Comparison of ENCODE assay signal across 8 mouse cellular contexts in genomic region chr19:8251896-8252704, GRCm38 (mm10). TPM values are rescaled to one million over a fixed set of nuclear protein-coding genes. Genes with fewer than 3 reads are reported as not detected.
DNase-seq lines count a peak whose midpoint lies in the region; ATAC-seq and TF ChIP-seq lines count a peak whose summit lies in the region.

No protein-coding gene starts in this region.

- H3K9ac ChIP-seq in forebrain, embryonic 12.5 days, result peak overlapping the region; percentile 44; the same call in 1 of the 2 replicates

- H3K4me3 ChIP-seq in forebrain, embryonic 12.5 days (replicated peaks), result peak overlapping the region; percentile 55

- H3K4me2 ChIP-seq in forebrain, embryonic 12.5 days, result peak overlapping the region; percentile 67

- H3K4me1 ChIP-seq in forebrain, embryonic 12.5 days, result no peaks in the 10 kb centered on the region

- CTCF ChIA-PET in Patski (lab: Charles Lee), result no interaction called here

- peaks cover 10% of the 10 kb centered on the region; the same call in 1 of the 2 replicates for H3K9me3 ChIP-seq in forebrain, embryonic 12.5 days

- DNase-seq in Patski (ENCODE audit: low read depth, low spot score), result peak; percentile 25
- DNase-seq in c-Kit-positive CD71-positive TER-119-positive erythroid progenitor cells, embryonic 14.5 days (ENCODE audit: low spot score), result peak; percentile 68
- peak; percentile 1 to 17 for DNase-seq in layer of hippocampus, postnatal 10 days (ENCODE audit: low spot score in 2 of 2)
- DNase-seq in lung, postnatal 36 days, result peak; percentile 10
- peak; percentile 52 for DNase-seq in retina, embryonic 14.5 days (ENCODE audit: low spot score)
- DNase-seq in yolk sac, embryonic 10.5 days (ENCODE audit: low spot score), result peak; percentile 87

- peak overlapping the region; percentile 38; the same call in 1 of the 2 replicates for H3K27ac ChIP-seq in forebrain, embryonic 12.5 days

- ATAC-seq in Patski, result peak; percentile 47
- ATAC-seq in forebrain, embryonic 12.5 days (ENCODE audit: low FRiP score), result peak; percentile 90
- ATAC-seq in hematopoietic stem cell, adult 5-6 weeks (replicated peaks in 1 of 2; ENCODE audit: insufficient read depth in 1 of 2, low FRiP score in 2 of 2, low TSS enrichment in 1 of 2, low read depth in 1 of 2, poor library complexity in 2 of 2, severe bottlenecking in 2 of 2), result peak; percentile 92 to 97

- POLR2A ChIA-PET in Patski (lab: Charles Lee), result no interaction called here

- H3K27me3 ChIP-seq in Patski, result no peaks in the 10 kb centered on the region
- no peaks in the 10 kb centered on the region for H3K27me3 ChIP-seq in forebrain, embryonic 12.5 days

- H3K36me3 ChIP-seq in forebrain, embryonic 12.5 days (replicated peaks), result no peaks in the 10 kb centered on the region

- in situ Hi-C loops in Patski (cut with MboI; ENCODE audit: low pct_unique_long_range_greater_than_20kb), result loop anchor here (25.0 kb wide), 1 partner anchor 290 kb away; the partner anchor contains the start of gene Slc22a27

- TF ChIP-seq CTCF in Patski (IDR thresholded peaks at IDR 0.05), result no peak

- WGBS in forebrain, embryonic 12.5 days, result 11% methylated on average over 58 of the region's 58 CpGs

RNA-seq across cellular contexts. Expression of gene Slc22a29, which starts 33.4 kb away (rescaled TPM):
- not detected for polyA plus RNA-seq in Patski (2021)
- 0.09 TPM in 1 of 2 replicates, not detected in the other for polyA plus RNA-seq in forebrain, embryonic 12.5 days (2016; fragmentation: Nextera tagmentation; extraction: Ambion mirVana)
- not detected in 2 replicates for total RNA-seq in hematopoietic stem cell, adult 5-6 weeks (2017)
- not detected for total RNA-seq in layer of hippocampus, postnatal 10 days (2021)

Comparison
In these comparisons a context has a peak if more than half of its experiments do, and no peak if none do; other contexts are left out.
1. Peak in every context shown above with its lines: DNase-seq, ATAC-seq, H3K4me3 ChIP-seq and H3K27ac ChIP-seq.
2. DNase-seq: peak in every context shown above with its lines; median percentile 87 in yolk sac, embryonic 10.5 days; 68 in c-Kit-positive CD71-positive TER-119-positive erythroid progenitor cells, embryonic 14.5 days; 52 in retina, embryonic 14.5 days; 25 in Patski; 10 in lung, postnatal 36 days; 9 in layer of hippocampus, postnatal 10 days.